Mouse (Mus musculus) gastrocnemius, postnatal 4 days (tissue): ENCODE data around the gene Ptf1a. TPM values are rescaled to one million over a fixed set of nuclear protein-coding genes. Genes with fewer than 3 reads are reported as not detected.

Experiments
- DNase-seq, 2 experiments: peaks; one replicate each; pipeline ENCODE4 v3.0.0; 2021 to 2022; ENCODE audit warnings: low spot score in 2 of 2, mixed read lengths in 2 of 2
- total RNA-seq, 2 experiments: library from RNA; stranded (reverse); gene quantifications; 2 replicates each; pipeline ENCODE4 v1.2.3; 2021

Ptf1a gene
- total RNA-seq, 2 experiments from 2014 or later, result not detected

DNA sequence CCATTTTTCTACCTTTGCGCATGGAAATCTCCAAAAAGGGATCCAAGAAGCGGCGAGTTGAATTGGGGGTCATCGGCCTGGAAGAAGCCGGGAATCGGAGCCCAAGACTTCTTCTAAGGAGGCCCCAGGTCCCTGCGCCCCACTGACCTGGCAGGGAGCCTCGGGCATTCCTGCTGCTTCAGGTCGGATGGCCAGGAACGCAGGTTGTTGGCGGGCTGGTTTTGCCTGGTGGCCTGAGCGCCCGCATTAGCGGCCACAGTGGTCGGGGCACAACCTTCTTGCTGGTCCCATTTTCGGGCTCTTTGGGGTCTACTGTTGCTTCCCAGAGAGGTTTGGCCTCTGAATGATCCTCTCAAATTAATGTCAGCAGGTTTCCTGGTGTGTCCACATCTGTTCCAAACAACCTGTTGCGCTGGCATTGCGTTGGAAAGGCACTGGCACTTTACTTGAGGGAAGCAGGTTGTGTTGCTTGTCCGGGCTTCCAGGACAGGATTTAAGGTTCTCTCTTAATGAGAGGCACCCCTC, 7.1 kb downstream of the Ptf1a start:
- DNase-seq, result no peak

DNA sequence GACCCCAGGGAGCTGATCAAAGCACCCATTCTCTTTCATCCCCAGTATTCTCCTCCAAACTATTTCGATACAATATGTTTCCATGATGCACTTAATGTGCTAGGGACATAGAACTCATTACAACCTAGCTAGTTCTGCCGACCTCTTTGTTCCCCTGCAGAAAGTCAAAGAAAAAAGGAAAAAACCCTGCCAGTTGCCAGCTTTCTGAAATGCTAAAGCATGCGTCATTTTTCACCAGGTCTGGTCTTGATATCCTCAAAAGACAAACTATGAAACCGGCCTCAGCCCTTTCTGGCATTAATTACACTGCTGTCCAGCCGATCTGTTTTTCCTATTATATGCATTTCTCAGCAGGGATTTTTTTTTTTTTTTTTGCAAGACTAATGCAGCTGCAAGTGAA, 9.8 kb downstream of the Ptf1a start:
- no peak for DNase-seq

DNA sequence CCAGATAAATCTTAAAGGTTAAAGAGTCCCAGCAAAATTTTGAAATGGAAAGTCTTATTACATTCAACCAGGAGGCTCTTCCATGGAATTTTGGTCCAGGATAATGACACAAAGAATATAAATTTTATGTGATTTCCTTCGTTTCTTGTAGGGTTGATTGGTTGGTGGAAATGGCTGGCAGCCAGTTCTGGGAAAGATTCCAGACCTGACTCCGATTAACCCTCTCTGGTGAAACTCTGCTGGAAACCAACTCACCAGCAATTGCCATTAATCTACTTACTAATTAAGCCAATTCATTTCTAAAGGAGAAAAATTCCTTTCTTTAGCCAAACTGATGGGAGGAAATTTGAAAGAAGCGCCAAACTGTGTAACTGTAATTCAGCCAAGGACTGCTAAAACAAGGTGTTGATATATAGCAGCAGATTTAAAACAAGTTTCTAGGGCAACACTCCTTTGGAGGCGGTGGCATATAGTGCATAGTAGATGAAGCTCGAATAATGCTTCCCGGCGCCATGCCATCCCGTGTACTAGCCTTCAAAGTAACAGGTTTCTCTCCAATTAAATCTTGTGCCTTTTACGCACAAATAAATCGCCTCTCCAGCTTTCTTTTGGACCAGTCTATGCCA, 10.5 kb downstream of the Ptf1a start:
- no peak for DNase-seq

DNA sequence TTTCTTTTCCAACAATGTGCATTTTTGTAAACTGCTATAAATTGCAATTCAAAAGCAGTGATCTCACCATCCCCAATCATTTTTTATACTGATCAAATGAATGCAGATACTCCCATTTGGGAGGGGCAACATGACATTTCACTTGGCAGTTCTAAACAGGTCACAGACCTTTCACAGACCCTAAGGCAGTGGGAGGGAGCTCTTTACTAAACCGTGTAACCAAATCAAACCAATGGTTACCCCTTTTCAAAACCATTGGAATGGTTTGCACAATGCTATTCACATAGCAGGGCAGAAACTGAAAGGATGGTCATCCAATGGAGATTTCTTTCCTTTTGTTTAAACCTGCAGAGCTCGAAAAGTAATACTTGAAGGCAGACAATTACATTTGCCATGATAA, 13.3 kb downstream of the Ptf1a start:
- DNase-seq, result no peak

DNA sequence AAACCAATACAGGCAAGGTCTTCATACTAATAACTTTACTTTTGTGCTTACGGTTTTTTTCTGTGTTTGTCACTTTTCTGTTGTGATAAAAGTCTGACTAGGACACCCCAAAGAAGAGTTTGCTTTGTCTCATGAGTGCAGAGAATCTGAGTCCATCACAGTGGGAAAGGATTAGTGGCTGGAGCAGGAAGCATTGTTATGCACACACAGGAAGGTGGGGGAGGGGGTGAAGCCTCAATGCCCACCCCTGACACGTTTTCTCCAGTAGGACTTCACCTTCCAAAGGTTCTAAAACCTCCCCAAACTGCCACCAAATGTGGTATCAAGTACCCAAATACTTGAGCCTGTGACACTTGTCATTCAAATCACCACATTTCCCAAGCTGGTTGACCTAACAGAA, 16.5 kb downstream of the Ptf1a start:
- no peak for DNase-seq

DNA sequence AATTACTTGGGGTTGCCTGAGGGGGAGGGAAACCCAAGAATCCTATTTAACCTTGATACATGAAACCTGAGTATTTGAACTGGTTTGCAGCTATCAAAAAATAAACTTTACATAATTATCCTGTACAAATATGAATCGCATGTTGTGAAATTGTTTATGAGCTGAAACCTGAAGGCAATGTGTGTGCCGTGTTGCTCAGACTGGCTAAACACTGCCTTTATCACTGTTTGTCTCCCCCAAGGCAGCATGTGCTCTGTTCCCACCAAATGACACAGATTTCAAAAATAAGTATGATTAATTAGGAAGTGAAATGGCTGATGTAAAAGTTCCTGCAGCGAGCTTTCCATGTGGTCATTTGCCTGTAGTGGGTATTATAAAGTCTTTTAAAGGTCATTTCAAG, 44.8 kb downstream of the Ptf1a start:
- DNase-seq, result no peak

Other genes starting within 250 kb of the Ptf1a start
- gene Armc3, start 246.4 kb upstream of the Ptf1a start, total RNA-seq, result under 1 TPM in 1 of 2 experiments, not detected in 1; 0.12 TPM
- 1 to 10 TPM; 4.0 to 6.7 TPM for gene Msrb2, start 74.2 kb upstream of the Ptf1a start, total RNA-seq
- gene 4921504E06Rik, start 108.3 kb downstream of the Ptf1a start, total RNA-seq, result not detected
- 10 to 100 TPM; 22.1 to 34.4 TPM for gene Otud1, start 212.1 kb downstream of the Ptf1a start, total RNA-seq